Mouse (Mus musculus): ENCODE data around the gene Lnpk.

DNA sequence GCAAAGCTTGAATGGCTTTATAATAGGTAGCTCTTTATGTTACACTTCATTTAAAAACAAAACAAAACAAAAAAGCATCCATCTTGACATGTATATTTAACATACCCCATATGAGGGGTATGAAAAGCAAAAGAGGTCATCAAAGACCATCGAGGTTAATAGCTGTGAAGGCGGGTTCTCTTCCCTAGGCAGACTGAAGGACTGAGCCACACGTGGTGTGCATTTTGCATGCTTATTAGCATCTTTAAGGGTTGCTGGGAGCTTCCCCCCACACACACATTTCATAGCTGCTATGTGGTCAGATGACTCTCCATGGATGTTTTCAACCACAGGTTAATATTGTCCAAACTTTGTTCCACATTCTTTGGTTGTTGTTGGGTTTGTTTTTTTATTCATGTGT, 24.8 kb upstream of the Lnpk start:
- TF ChIP-seq EP300 (IDR thresholded peaks at IDR 0.05; ENCODE audit: low read depth) = no peak
- TF ChIP-seq CTCF (IDR thresholded peaks at IDR 0.05; ENCODE audit: low read depth) = no peak

All from liver, embryonic 14.5 days (tissue).